Mouse (Mus musculus) MEL (cell line): Measurements from ENCODE around the gene Plekhh3.

Source experiments
- CTCF ChIP-seq, 3 experiments: IDR thresholded peaks in 2 of 3; conservative IDR thresholded peaks in 1 of 3; 2 replicates each; pipeline ENCODE4 v1.5.1; 2011 to 2012; ENCODE audit warnings: low read length in 3 of 3, low read depth in 2 of 3, mild to moderate bottlenecking in 2 of 3, improper control_type of control experiment in 1 of 3, inconsistent platforms in 1 of 3, mixed read lengths in 1 of 3, moderate library complexity in 1 of 3; ENCODE audit not compliant: control insufficient read depth in 1 of 3, insufficient read depth in 1 of 3, poor library complexity in 1 of 3, severe bottlenecking in 1 of 3
- EP300 ChIP-seq, 2 experiments: IDR thresholded peaks; 2 replicates each; pipeline ENCODE4 v1.6.1; 2011; ENCODE audit warnings: improper control_type of control experiment in 2 of 2, low read length in 2 of 2, low read depth in 1 of 2, mild to moderate bottlenecking in 1 of 2
- ETS1 ChIP-seq: IDR thresholded peaks from 2 replicates; pipeline ENCODE4 v1.6.1; 2012; ENCODE audit warnings: low read depth, mild to moderate bottlenecking, inconsistent platforms, low read length, improper control_type of control experiment, moderate library complexity
- KAT2A ChIP-seq: conservative IDR thresholded peaks from 2 replicates; pipeline ENCODE4 v1.6.1; 2012; ENCODE audit warnings: low read depth, low read length, improper control_type of control experiment, inconsistent platforms
- MAFK ChIP-seq: IDR thresholded peaks from 2 replicates; pipeline ENCODE4 v1.6.1; 2011; ENCODE audit warnings: low read depth, mild to moderate bottlenecking, low read length, improper control_type of control experiment, borderline replicate concordance
- MEF2A ChIP-seq: IDR thresholded peaks from 2 replicates; pipeline ENCODE4 v1.6.1; 2014; ENCODE audit warnings: low read depth, mild to moderate bottlenecking, inconsistent platforms, low read length, improper control_type of control experiment; ENCODE audit not compliant: poor library complexity, insufficient replicate concordance, severe bottlenecking; ENCODE audit errors: extremely low read depth
- POLR2A ChIP-seq, 2 experiments: IDR thresholded peaks; 2 replicates each; pipeline ENCODE4 v1.6.1; 2011 to 2012; ENCODE audit warnings: low read length in 2 of 2, mild to moderate bottlenecking in 2 of 2, control low read depth in 1 of 2, improper control_type of control experiment in 1 of 2, low read depth in 1 of 2, moderate library complexity in 1 of 2; ENCODE audit not compliant: control insufficient read depth in 1 of 2, insufficient read depth in 1 of 2, poor library complexity in 1 of 2
- POLR2AphosphoS2 ChIP-seq: IDR thresholded peaks from 2 replicates; pipeline ENCODE4 v1.6.1; 2011; ENCODE audit warnings: low read length, improper control_type of control experiment
- RAD21 ChIP-seq: IDR thresholded peaks from 2 replicates; pipeline ENCODE4 v1.6.1; 2011; ENCODE audit warnings: mild to moderate bottlenecking, low read depth, low read length, improper control_type of control experiment
- TBP ChIP-seq: IDR thresholded peaks from 2 replicates; pipeline ENCODE4 v1.8.0; 2011; ENCODE audit warnings: low read depth, low read length, improper control_type of control experiment
- ZKSCAN1 ChIP-seq: IDR thresholded peaks from 2 replicates; pipeline ENCODE4 v1.6.1; 2012; ENCODE audit warnings: low read depth, mild to moderate bottlenecking, inconsistent platforms, low read length, improper control_type of control experiment, moderate library complexity
- ZMIZ1 ChIP-seq: IDR thresholded peaks from 2 replicates; pipeline ENCODE4 v1.6.1; 2012; ENCODE audit warnings: low read depth, mild to moderate bottlenecking, inconsistent platforms, low read length, improper control_type of control experiment, moderate library complexity

- TF ChIP-seq ETS1 = no peak
- no peak for TF ChIP-seq MEF2A
- no peak for TF ChIP-seq EP300 (IDR thresholded peaks at IDR 0.05; ENCODE audit: low read depth in 1 of 2, low read length in 2 of 2)
- no peak for TF ChIP-seq POLR2A (IDR thresholded peaks at IDR 0.05; ENCODE audit: control insufficient read depth in 1 of 2, insufficient read depth in 1 of 2, low read depth in 1 of 2, low read length in 2 of 2, poor library complexity in 1 of 2)
- no peak for TF ChIP-seq ZMIZ1
- no peak for TF ChIP-seq POLR2AphosphoS2
- no peak for TF ChIP-seq MAFK
- TF ChIP-seq KAT2A = no peak
- no peak for TF ChIP-seq CTCF (IDR thresholded peaks at IDR 0.05 in 2 of 3, conservative IDR thresholded peaks at IDR 0.05 in 1 of 3; ENCODE audit: control insufficient read depth in 1 of 3, insufficient read depth in 1 of 3, low read depth in 2 of 3, low read length in 3 of 3, poor library complexity in 1 of 3, severe bottlenecking in 1 of 3)
- TF ChIP-seq ZKSCAN1 = no peak
- no peak for TF ChIP-seq TBP
- no peak for TF ChIP-seq RAD21
These were observed 23.9 kb upstream of the Plekhh3 start for GRCm38 (mm10) chr11:101195101-101195500.
